Mouse (Mus musculus) spleen, adult 2 months (tissue): ENCODE results near the gene Etv6. TPM values are rescaled to one million over a fixed set of nuclear protein-coding genes. Genes with fewer than 3 reads are reported as not detected.

Experiments
- DNase-seq, 2 experiments: peaks; one replicate each; pipeline versions ENCODE4 v3.0.0 to v3.0.0-alpha.2; 2012 to 2021; ENCODE audit warnings: low spot score in 2 of 2, low read depth in 1 of 2
- H3K27ac ChIP-seq: fragments of 200-500 bp; 2 replicates; pipeline ENCODE4 v1.5.1; 2012; ENCODE audit warnings: low read length, inconsistent platforms; ENCODE audit not compliant: insufficient read depth
- H3K27me3 ChIP-seq: fragments of 200-500 bp; 2 replicates; pipeline ENCODE4 v1.6.1; 2012; ENCODE audit warnings: mild to moderate bottlenecking, moderate library complexity, low read length, inconsistent platforms; ENCODE audit not compliant: control insufficient read depth, insufficient read depth
- H3K36me3 ChIP-seq: fragments of 200-500 bp; 2 replicates; pipeline ENCODE4 v1.6.1; 2012; ENCODE audit warnings: mild to moderate bottlenecking, low read length, inconsistent platforms; ENCODE audit not compliant: control insufficient read depth, insufficient read depth
- H3K4me1 ChIP-seq: fragments of 200-500 bp; 2 replicates; pipeline ENCODE4 v1.6.1; 2011; ENCODE audit warnings: inconsistent platforms; ENCODE audit not compliant: control insufficient read depth, insufficient read depth, insufficient read length
- H3K4me3 ChIP-seq: fragments of 200-500 bp; 2 replicates; pipeline ENCODE4 v1.5.1; 2011; ENCODE audit warnings: mild to moderate bottlenecking, inconsistent platforms; ENCODE audit not compliant: insufficient read depth, insufficient read length; ENCODE audit errors: extremely low read depth
- CTCF ChIP-seq: fragments of 200-500 bp; IDR thresholded peaks from 2 replicates; pipeline ENCODE4 v1.5.1; 2011; ENCODE audit warnings: mild to moderate bottlenecking, inconsistent platforms; ENCODE audit not compliant: insufficient read depth, insufficient read length, insufficient replicate concordance; ENCODE audit errors: extremely low read depth
- POLR2A ChIP-seq: fragments of 200-500 bp; IDR thresholded peaks from 2 replicates; pipeline ENCODE4 v1.6.1; 2011; ENCODE audit warnings: low read depth, low read length, inconsistent platforms
- WGBS: fragments of 180-500 bp; shearing (Covaris S2); methylation state at CpG from one replicate; pipeline ENCODE4 v1.1.7; 2018; 5-methylcytosine and 5-hydroxymethylcytosine counted together
- polyA plus RNA-seq: library from polyadenylated mRNA; depleted of rRNA; stranded (reverse); fragments of >200 nt; gene quantifications from 2 replicates; pipeline ENCODE4 v1.2.3, GENCODE M21; 2012

Gene Etv6
- polyA plus RNA-seq, 1 experiment = 21.6 TPM

- Histone ChIP-seq H3K36me3 (peaks cover 19% of the 10 kb centered on the region), H3K4me1 (no peaks in the 10 kb centered on the region), H3K27ac (peak overlapping the region; percentile 78), H3K27me3 (no peaks in the 10 kb centered on the region), H3K4me3 (no peak overlapping the region)
- TF ChIP-seq CTCF (no peak), POLR2A (no peak)
- 84% methylated on average over 4 of the region's 4 CpGs for WGBS
- no peak for DNase-seq
Measured at GRCm38 (mm10) chr6:134262383-134262782, 226.9 kb downstream of the Etv6 start.

- TF ChIP-seq POLR2A = no peak
- TF ChIP-seq CTCF = no peak
- 89% methylated on average over 6 of the region's 6 CpGs for WGBS
- no peaks in the 10 kb centered on the region for H3K4me1 ChIP-seq
- no peak for DNase-seq
- H3K4me3 ChIP-seq = no peak overlapping the region
- peak overlapping the region; percentile 78 for H3K27ac ChIP-seq
- H3K36me3 ChIP-seq = peaks cover 20% of the 10 kb centered on the region
- no peaks in the 10 kb centered on the region for H3K27me3 ChIP-seq
Measured at GRCm38 (mm10) chr6:134262911-134263607, 227.6 kb downstream of the Etv6 start.

- peaks cover 3% of the 10 kb centered on the region for H3K36me3 ChIP-seq
- H3K4me3 ChIP-seq = no peak overlapping the region
- 57% methylated on average over 2 of the region's 2 CpGs for WGBS
Measured at GRCm38 (mm10) chr6:134273884-134274283, 238.4 kb downstream of the Etv6 start.

GRCm38 (mm10) chr6:134276954-134277353 lies 241.5 kb downstream of the Etv6 start:
- WGBS = 68% methylated on average over 2 of the region's 2 CpGs
- DNase-seq = no peak
- Histone ChIP-seq H3K4me1 (no peaks in the 10 kb centered on the region), H3K4me3 (no peak overlapping the region), H3K27ac (no peak overlapping the region), H3K27me3 (no peaks in the 10 kb centered on the region), H3K36me3 (no peaks in the 10 kb centered on the region)
- TF ChIP-seq CTCF (no peak), POLR2A (no peak)

More at GRCm38 (mm10) chr6:134273884-134274283, 238.4 kb downstream of the Etv6 start:
- no peak overlapping the region for H3K27ac ChIP-seq
- no peaks in the 10 kb centered on the region for H3K4me1 ChIP-seq
- TF ChIP-seq POLR2A (no peak), CTCF (no peak)
- no peak for DNase-seq
- H3K27me3 ChIP-seq = no peaks in the 10 kb centered on the region

GRCm38 (mm10) chr6:134282095-134282494 lies 246.6 kb downstream of the Etv6 start:
- Histone ChIP-seq H3K27me3 (no peaks in the 10 kb centered on the region), H3K36me3 (no peaks in the 10 kb centered on the region), H3K27ac (no peak overlapping the region), H3K4me1 (no peaks in the 10 kb centered on the region), H3K4me3 (no peak overlapping the region)
- 56% methylated on average over 3 of the region's 3 CpGs for WGBS
- DNase-seq = no peak
- TF ChIP-seq POLR2A (no peak), CTCF (no peak)

GRCm38 (mm10) chr6:134291823-134292222 lies 256.3 kb downstream of the Etv6 start:
- no peaks in the 10 kb centered on the region; the same call in 1 of the 2 replicates for H3K4me1 ChIP-seq
- WGBS = 33% methylated on average over 3 of the region's 3 CpGs
- H3K27me3 ChIP-seq = no peaks in the 10 kb centered on the region
- no peak overlapping the region for H3K27ac ChIP-seq
- H3K4me3 ChIP-seq = no peak overlapping the region
- H3K36me3 ChIP-seq = no peaks in the 10 kb centered on the region
- no peak for DNase-seq
- TF ChIP-seq CTCF (no peak), POLR2A (no peak)

- TF ChIP-seq POLR2A = no peak
- no peak for TF ChIP-seq CTCF
- H3K4me3 ChIP-seq = no peak overlapping the region
- no peak for DNase-seq
- H3K36me3 ChIP-seq = no peaks in the 10 kb centered on the region
- H3K27me3 ChIP-seq = no peaks in the 10 kb centered on the region
- H3K4me1 ChIP-seq = no peaks in the 10 kb centered on the region; the same call in 1 of the 2 replicates
- WGBS = 98% methylated on average over 5 of the region's 5 CpGs
- no peak overlapping the region for H3K27ac ChIP-seq
Measured at GRCm38 (mm10) chr6:134292404-134292803, 256.9 kb downstream of the Etv6 start.
